Mouse (Mus musculus): ENCODE data around the gene Gga2.

GRCm38 (mm10) chr7:122033371-122033770 lies 12.3 kb upstream of the Gga2 start:
- TF ChIP-seq POLR2A (IDR thresholded peaks at IDR 0.05; ENCODE audit: borderline replicate concordance, low read depth, low read length) (no peak), CTCF (IDR thresholded peaks at IDR 0.05; ENCODE audit: low read depth, low read length) (no peak)

Measured in bone marrow macrophage, adult 2 months (primary cell).